Mouse (Mus musculus) lung, postnatal 0 days (tissue): ENCODE measurements around the gene Pdgfb. TPM values are rescaled to one million over a fixed set of nuclear protein-coding genes. Genes with fewer than 3 reads are reported as not detected.

Experiments
- ATAC-seq: fragments of 200-750 bp; cut with Nextera tagmentation; 2 replicates; pipeline ENCODE4 v1.8.0; 2017; ENCODE audit warnings: moderate library complexity
- DNase-seq: peaks from one replicate; pipeline ENCODE4 v3.0.0-alpha.2; 2016; ENCODE audit warnings: low spot score
- H3K27ac ChIP-seq: fragments of 300-500 bp; sonication (generic); 2 replicates; pipeline ENCODE4 v1.5.1; 2014; ENCODE audit warnings: antibody characterized with exemption, mild to moderate bottlenecking, low read length, mixed read lengths
- H3K27me3 ChIP-seq: fragments of 300-500 bp; sonication (generic); replicated peaks from 2 replicates; pipeline ENCODE4 v1.6.1; 2014; ENCODE audit warnings: low read length, mixed read lengths; ENCODE audit not compliant: insufficient read depth
- H3K36me3 ChIP-seq: fragments of 300-500 bp; sonication (generic); 2 replicates; pipeline ENCODE4 v1.6.1; 2014; ENCODE audit warnings: low read length, mixed read lengths; ENCODE audit not compliant: insufficient read depth
- H3K4me1 ChIP-seq: fragments of 300-500 bp; sonication (generic); 2 replicates; pipeline ENCODE4 v1.6.1; 2014; ENCODE audit warnings: antibody characterized with exemption, low read depth, low read length, mixed read lengths; ENCODE audit not compliant: insufficient read depth
- H3K4me2 ChIP-seq: fragments of 300-500 bp; sonication (generic); replicated peaks from 2 replicates; pipeline ENCODE4 v1.6.1; 2014; ENCODE audit warnings: low read depth, mild to moderate bottlenecking, low read length, moderate library complexity, mixed read lengths
- H3K4me3 ChIP-seq: fragments of 300-500 bp; sonication (generic); 2 replicates; pipeline ENCODE4 v1.5.1; 2014; ENCODE audit warnings: low read depth, low read length
- H3K9ac ChIP-seq: fragments of 300-500 bp; sonication (generic); replicated peaks from 2 replicates; pipeline ENCODE4 v1.6.1; 2014; ENCODE audit warnings: low read depth, mild to moderate bottlenecking
- H3K9me3 ChIP-seq: fragments of 300-500 bp; sonication (generic); 2 replicates; pipeline ENCODE4 v1.6.1; 2016; ENCODE audit warnings: low read length, mixed read lengths
- CTCF ChIP-seq: IDR thresholded peaks from 2 replicates; pipeline ENCODE4 v1.5.1; 2016; ENCODE audit warnings: antibody characterized with exemption, mild to moderate bottlenecking
- EP300 ChIP-seq: IDR thresholded peaks from 2 replicates; pipeline ENCODE4 v1.6.1; 2016; ENCODE audit warnings: antibody characterized with exemption, mild to moderate bottlenecking, control low read depth
- WGBS: fragments of 180-500 bp; shearing (Covaris S2); extraction: QIAGEN DNeasy Blood & Tissue Kit; methylation state at CpG from one replicate; pipeline ENCODE4 v1.1.7; 2014; 5-methylcytosine and 5-hydroxymethylcytosine counted together
- polyA plus RNA-seq: library from polyadenylated mRNA; unstranded; fragments of >200 nt; fragmentation: Nextera tagmentation; extraction: Ambion mirVana; gene quantifications from 2 replicates; pipeline ENCODE4 v1.2.1, GENCODE M21; 2015

The Pdgfb gene
- polyA plus RNA-seq, 1 experiment from 2014 or later, result 10.5 TPM

GRCm38 (mm10) chr15:80019625-80020024 lies 4.8 kb upstream of the Pdgfb start:
- 40% methylated on average over 4 of the region's 4 CpGs for WGBS
- no peak for ATAC-seq
- no peak overlapping the region for H3K4me3 ChIP-seq
- H3K27ac ChIP-seq, result 0 out of 2 replicates have a peak overlapping the region, but pooled peaks have one; percentile 54
- TF ChIP-seq EP300, result 0 out of 2 replicates have a peak, but pooled peaks have one; percentile 15
- TF ChIP-seq CTCF, result no peak
- peaks cover 3% of the 10 kb centered on the region; the same call in 1 of the 2 replicates for H3K4me1 ChIP-seq
- H3K27me3 ChIP-seq, result no peaks in the 10 kb centered on the region
- no peak overlapping the region for H3K9ac ChIP-seq
- DNase-seq, result no peak
- H3K36me3 ChIP-seq, result no peaks in the 10 kb centered on the region
- no peaks in the 10 kb centered on the region for H3K9me3 ChIP-seq
- H3K4me2 ChIP-seq, result no peak overlapping the region

GRCm38 (mm10) chr15:80019220-80019619 lies 4.4 kb upstream of the Pdgfb start:
- no peak for ATAC-seq
- Histone ChIP-seq H3K9me3 (no peaks in the 10 kb centered on the region), H3K36me3 (no peaks in the 10 kb centered on the region), H3K9ac (no peak overlapping the region), H3K4me2 (no peak overlapping the region), H3K4me1 (no peaks in the 10 kb centered on the region), H3K4me3 (no peak overlapping the region), H3K27me3 (no peaks in the 10 kb centered on the region), H3K27ac (0 out of 2 replicates have a peak overlapping the region, but pooled peaks have one; percentile 54)
- no peak for TF ChIP-seq CTCF
- no peak for TF ChIP-seq EP300
- DNase-seq, result no peak
- 71% methylated on average over 7 of the region's 7 CpGs for WGBS

- Histone ChIP-seq H3K9me3 (no peaks in the 10 kb centered on the region), H3K4me3 (no peak overlapping the region), H3K9ac (no peak overlapping the region), H3K4me1 (peaks cover 8% of the 10 kb centered on the region; the same call in 1 of the 2 replicates), H3K4me2 (no peak overlapping the region), H3K27me3 (peaks cover 7% of the 10 kb centered on the region; the same call in 1 of the 2 replicates), H3K27ac (no peak overlapping the region), H3K36me3 (no peaks in the 10 kb centered on the region)
- no peak for TF ChIP-seq EP300
- TF ChIP-seq CTCF, result no peak
- ATAC-seq, result no peak
- 71% methylated on average over 9 of the region's 9 CpGs for WGBS
- no peak for DNase-seq
These were observed 2.0 kb upstream of the Pdgfb start for GRCm38 (mm10) chr15:80016563-80017301.

- Histone ChIP-seq H3K27ac (no peak overlapping the region), H3K4me3 (no peak overlapping the region; the same call in 1 of the 2 replicates), H3K4me1 (peaks cover 8% of the 10 kb centered on the region; the same call in 1 of the 2 replicates), H3K4me2 (peak overlapping the region; percentile 95; the same call in 1 of the 2 replicates), H3K36me3 (no peaks in the 10 kb centered on the region), H3K9me3 (no peaks in the 10 kb centered on the region), H3K9ac (no peak overlapping the region), H3K27me3 (peaks cover 7% of the 10 kb centered on the region; the same call in 1 of the 2 replicates)
- no peak for ATAC-seq
- TF ChIP-seq EP300, result no peak
- no peak for TF ChIP-seq CTCF
- WGBS, result 55% methylated on average over 7 of the region's 7 CpGs
- no peak for DNase-seq
These were observed 605 bp upstream of the Pdgfb start for GRCm38 (mm10) chr15:80015211-80015952.

- ATAC-seq (no peak), DNase-seq (no peak)
- Histone ChIP-seq H3K9ac (peak overlapping the region; percentile 76), H3K9me3 (no peaks in the 10 kb centered on the region), H3K4me1 (peaks cover 8% of the 10 kb centered on the region; the same call in 1 of the 2 replicates), H3K4me3 (peak overlapping the region; percentile 64), H3K36me3 (no peaks in the 10 kb centered on the region), H3K27me3 (peaks cover 7% of the 10 kb centered on the region; the same call in 1 of the 2 replicates), H3K27ac (peak overlapping the region; percentile 79), H3K4me2 (peak overlapping the region; percentile 95)
- WGBS, result 4% methylated on average over 19 of the region's 37 CpGs
- TF ChIP-seq CTCF (no peak), EP300 (no peak)
These were observed 801 bp downstream of the Pdgfb start for GRCm38 (mm10) chr15:80014031-80014320.
